Mouse (Mus musculus) thymus, postnatal 0 days (tissue): ENCODE results near the gene Phf14. TPM values are rescaled to one million over a fixed set of nuclear protein-coding genes. Genes with fewer than 3 reads are reported as not detected.
"Not testable (repeated sequence)": the region's sequence is repeated elsewhere in the genome, so short reads cannot be mapped to it uniquely, and the experiment has no call there.

Experiments
- DNase-seq: peaks from one replicate; pipeline ENCODE4 v3.0.0-alpha.2; 2015; ENCODE audit warnings: low spot score
- polyA plus RNA-seq: library from polyadenylated mRNA; unstranded; fragments of >200 nt; fragmentation: Nextera tagmentation; extraction: Ambion mirVana; gene quantifications from 2 replicates; pipeline ENCODE4 v1.2.1, GENCODE M21; 2015

The Phf14 gene
- polyA plus RNA-seq, 1 experiment from 2014 or later = 103 TPM

DNA sequence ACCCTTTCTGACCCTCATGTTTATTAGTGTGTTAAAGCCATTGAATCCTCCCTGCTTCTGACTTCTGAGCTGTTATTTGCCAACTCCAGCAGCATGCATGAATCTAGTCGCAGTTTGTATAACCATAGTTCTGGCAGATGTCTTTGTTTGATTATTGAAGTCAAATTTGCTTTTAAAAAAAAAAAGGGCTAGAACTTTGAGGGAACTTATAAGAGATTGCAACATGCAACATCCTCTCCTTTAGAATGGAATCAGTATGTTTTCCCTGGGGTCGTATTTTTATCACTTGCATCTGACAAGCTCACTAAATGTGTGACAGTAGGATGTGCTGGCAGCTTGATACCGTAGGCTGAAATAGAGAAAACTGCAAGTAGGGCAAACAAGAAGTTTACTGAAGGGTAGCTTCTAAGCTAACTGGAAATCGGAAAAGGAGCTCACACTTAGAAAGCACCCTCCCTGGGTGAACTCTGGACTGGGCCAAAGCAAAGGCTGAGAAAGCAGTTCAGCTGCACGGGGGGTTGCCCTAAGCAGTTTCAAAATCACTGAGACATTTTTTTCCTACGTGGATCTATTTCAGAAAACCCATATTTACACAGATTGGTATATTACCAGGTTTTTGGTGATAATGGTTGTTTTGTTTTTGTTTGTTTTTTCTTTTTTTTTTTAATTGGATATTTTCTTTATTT lies 175.1 kb downstream of the Phf14 start:
- DNase-seq = no peak

- DNase-seq = no peak
These were observed 177.1 kb downstream of the Phf14 start for GRCm38 (mm10) chr6:12084721-12085120.

- DNase-seq = no peak
These were observed 181.9 kb downstream of the Phf14 start for GRCm38 (mm10) chr6:12089439-12089992.

DNA sequence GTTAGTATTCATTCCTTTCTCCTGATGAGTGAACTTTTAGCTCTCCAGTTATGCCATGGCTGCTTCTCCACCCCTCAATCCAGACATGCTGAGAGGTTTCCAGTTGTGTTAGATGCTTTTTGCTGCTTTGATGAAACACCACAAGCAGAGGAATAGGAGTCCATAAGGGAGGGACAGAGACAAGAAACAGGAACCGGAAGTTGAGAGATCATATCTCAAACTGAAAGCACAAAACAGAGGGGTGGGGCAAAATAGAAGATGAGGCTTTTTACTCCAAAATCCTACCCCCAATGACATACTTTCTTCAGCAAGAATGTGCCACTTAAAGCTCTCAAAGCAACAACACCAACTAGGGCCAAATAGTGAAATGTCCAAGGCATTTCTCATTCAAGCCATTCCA lies 188.1 kb downstream of the Phf14 start:
- peak; percentile 12 for DNase-seq

GRCm38 (mm10) chr6:12097125-12097524 lies 189.5 kb downstream of the Phf14 start:
- DNase-seq = no peak

GRCm38 (mm10) chr6:12105144-12105543 lies 197.5 kb downstream of the Phf14 start:
- DNase-seq = no peak

- no peak for DNase-seq
These were observed 199.7 kb downstream of the Phf14 start for GRCm38 (mm10) chr6:12107326-12107725.

DNA sequence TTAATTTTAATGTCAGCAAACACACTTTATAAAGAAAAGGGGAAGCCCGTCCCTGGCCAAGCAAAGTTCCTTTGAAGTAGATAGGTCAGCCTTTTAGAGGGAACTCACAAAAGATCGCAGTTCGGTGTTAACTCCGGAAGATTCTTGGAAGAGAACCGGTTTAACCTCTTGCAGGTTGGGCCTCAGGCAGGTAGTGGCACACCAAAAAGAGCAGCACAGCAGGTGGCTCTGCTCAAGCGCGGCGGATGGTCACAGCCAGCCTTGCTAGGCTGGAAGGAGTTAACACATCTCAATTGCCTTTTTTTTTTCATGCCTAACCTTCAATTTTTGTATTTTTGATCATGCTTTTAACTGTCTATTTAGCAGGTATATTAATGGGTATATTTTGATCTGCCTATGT lies 200.2 kb downstream of the Phf14 start:
- no peak for DNase-seq

GRCm38 (mm10) chr6:12116926-12117818 lies 209.6 kb downstream of the Phf14 start:
- DNase-seq = no peak

DNA sequence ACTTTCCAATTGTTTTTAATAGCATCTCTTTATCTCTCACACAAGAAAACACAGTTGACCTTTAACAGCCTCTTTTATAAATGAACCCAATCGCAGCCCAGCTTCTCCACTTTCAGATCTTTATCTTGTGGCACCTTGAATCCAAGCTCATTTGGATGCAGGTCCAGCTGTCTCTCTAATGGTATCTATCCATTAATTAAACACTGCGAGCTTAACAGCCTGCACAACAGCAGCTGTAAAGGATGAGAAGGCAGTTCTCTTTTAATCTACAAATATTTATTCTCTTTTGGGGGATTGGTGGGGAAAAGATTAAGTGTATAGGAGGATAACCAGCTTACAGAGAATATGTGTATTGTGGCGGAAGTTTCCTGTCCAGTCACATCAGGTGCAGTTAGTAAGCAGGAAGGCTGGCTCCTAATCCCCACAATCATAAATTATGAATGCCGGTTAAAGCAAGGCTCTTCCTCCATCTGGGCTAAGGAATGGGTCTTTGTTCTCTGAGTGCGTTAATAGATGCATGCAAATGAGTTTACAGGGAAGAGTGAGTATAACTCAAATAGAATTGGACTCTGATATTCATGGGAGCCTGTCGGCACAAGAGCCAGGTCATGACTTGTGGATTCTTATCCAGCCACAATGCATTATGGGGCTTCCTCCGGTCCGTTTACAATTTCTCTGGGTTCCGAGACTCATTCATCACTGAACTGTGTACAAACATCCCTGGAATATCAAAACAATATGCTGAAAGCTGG lies 210.4 kb downstream of the Phf14 start:
- DNase-seq = no peak

DNA sequence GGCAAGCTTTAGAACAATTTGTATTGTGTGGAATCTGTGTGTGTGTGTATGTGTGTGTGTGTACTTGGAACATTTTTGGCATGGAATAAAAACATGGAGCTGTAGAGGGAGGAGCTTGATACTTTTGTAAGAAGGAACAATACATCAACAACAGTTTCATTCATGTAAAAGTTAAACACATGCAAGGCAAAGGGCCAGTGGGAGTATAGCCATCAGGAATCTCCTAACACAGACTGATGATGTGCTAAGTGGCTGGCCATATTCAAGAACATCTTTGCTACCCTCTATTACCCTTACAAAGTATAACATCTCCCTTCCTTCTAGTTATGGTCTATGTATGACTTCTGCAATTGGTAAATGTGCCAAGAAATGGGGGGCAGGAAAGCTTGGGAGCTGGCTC lies 215.2 kb downstream of the Phf14 start:
- DNase-seq = no peak

GRCm38 (mm10) chr6:12125031-12125803 lies 217.6 kb downstream of the Phf14 start:
- peak; percentile 78 for DNase-seq

DNA sequence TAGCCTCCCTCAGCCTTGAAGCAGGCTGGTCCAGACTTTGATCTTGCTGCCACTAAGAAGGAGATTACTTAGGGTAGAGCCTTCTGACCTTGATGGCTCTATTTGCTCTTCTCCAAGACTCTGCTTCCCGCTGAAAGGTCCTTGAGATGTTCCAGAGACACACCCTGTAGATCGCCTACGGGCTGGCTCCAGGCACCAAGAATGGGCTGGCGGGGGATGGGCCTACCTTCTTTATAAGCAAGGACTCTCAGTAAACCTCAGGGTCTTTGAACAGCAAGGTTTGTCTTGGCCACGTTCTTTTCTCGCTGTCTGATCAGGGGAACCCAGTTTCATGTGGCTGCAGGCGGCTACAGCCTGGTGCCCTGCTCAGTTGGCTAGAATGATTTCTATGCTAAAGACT lies 219.0 kb downstream of the Phf14 start:
- DNase-seq = not testable (repeated sequence)

- no peak for DNase-seq
These were observed 219.7 kb downstream of the Phf14 start for GRCm38 (mm10) chr6:12127287-12127686.

Other genes with a start within 250 kb of the Phf14 start
- gene Ndufa4, start 312 bp upstream of the Phf14 start, polyA plus RNA-seq = 982 and 1,035 TPM in 2 replicates